Mouse (Mus musculus) left cerebral cortex, adult 8-10 months (tissue): ENCODE results near the gene Cln5. TPM values are rescaled to one million over a fixed set of nuclear protein-coding genes. Genes with fewer than 3 reads are reported as not detected.

Experiments
- DNase-seq, 2 experiments: peaks; one replicate each; pipeline ENCODE4 v3.0.0; 2022; ENCODE audit warnings: low spot score in 2 of 2
- total RNA-seq, 4 experiments: library from RNA; stranded (reverse); gene quantifications; 2 replicates each; pipeline ENCODE4 v1.2.4; 2022

The Cln5 gene
- total RNA-seq, 4 experiments from 2014 or later: 10.4 to 16.2 (median 13.1) TPM

- DNase-seq: no peak
Observed at GRCm38 (mm10) chr14:103112606-103113363, 42.8 kb downstream of the Cln5 start.

GRCm38 (mm10) chr14:103114994-103115670 is 45.1 kb downstream of the Cln5 start:
- DNase-seq: no peak

GRCm38 (mm10) chr14:103125756-103126155 is 55.7 kb downstream of the Cln5 start:
- no peak for DNase-seq

Other genes with a start within 250 kb of the Cln5 start
- gene Kctd12, start 87.6 kb upstream of the Cln5 start, total RNA-seq: 10 to 100 TPM; 43.1 to 51.9 (median 50.0) TPM
- gene Acod1, start 23.2 kb upstream of the Cln5 start, total RNA-seq: not detected
- gene Fbxl3, start 29.4 kb downstream of the Cln5 start, total RNA-seq: 10 to 100 TPM; 81.8 to 91.9 (median 85.1) TPM